Mouse (Mus musculus) CH12.LX (cell line): Measurements from ENCODE around the gene Commd8.

Experiments used
- BHLHE40 ChIP-seq: IDR thresholded peaks from 2 replicates; pipeline ENCODE4 v1.6.1; 2011; ENCODE audit warnings: mild to moderate bottlenecking, low read depth, low read length, improper control_type of control experiment
- CHD1 ChIP-seq: IDR thresholded peaks from 2 replicates; pipeline ENCODE4 v1.6.1; 2012; ENCODE audit warnings: low read depth, low read length, improper control_type of control experiment, inconsistent platforms
- CHD2 ChIP-seq: IDR thresholded peaks from 2 replicates; pipeline ENCODE4 v1.6.1; 2011; ENCODE audit warnings: low read length, improper control_type of control experiment
- CTCF ChIP-seq, 2 experiments: IDR thresholded peaks in 1 of 2; conservative IDR thresholded peaks in 1 of 2; 2 replicates each; pipeline ENCODE4 v1.5.1; 2011 to 2012; ENCODE audit warnings: low read depth in 2 of 2, low read length in 2 of 2, improper control_type of control experiment in 1 of 2, inconsistent platforms in 1 of 2, mild to moderate bottlenecking in 1 of 2, moderate library complexity in 1 of 2
- EP300 ChIP-seq: IDR thresholded peaks from 2 replicates; pipeline ENCODE4 v1.6.1; 2011; ENCODE audit warnings: low read length, improper control_type of control experiment
- ETS1 ChIP-seq: conservative IDR thresholded peaks from 2 replicates; pipeline ENCODE4 v1.6.1; 2012; ENCODE audit warnings: low read depth, mild to moderate bottlenecking, inconsistent platforms, low read length, improper control_type of control experiment, moderate library complexity
- HCFC1 ChIP-seq: IDR thresholded peaks from 2 replicates; pipeline ENCODE4 v1.6.1; 2012; ENCODE audit warnings: low read depth, mild to moderate bottlenecking, inconsistent platforms, low read length, improper control_type of control experiment
- IRF4 ChIP-seq: IDR thresholded peaks from 2 replicates; pipeline ENCODE4 v1.6.1; 2014; ENCODE audit warnings: low read depth, mild to moderate bottlenecking, inconsistent platforms, low read length, improper control_type of control experiment
- KAT2A ChIP-seq: IDR thresholded peaks from 2 replicates; pipeline ENCODE4 v1.6.1; 2012; ENCODE audit warnings: low read length, improper control_type of control experiment, inconsistent platforms; ENCODE audit not compliant: insufficient replicate concordance
- MEF2A ChIP-seq: IDR thresholded peaks from 2 replicates; pipeline ENCODE4 v1.6.1; 2014; ENCODE audit warnings: low read depth, mild to moderate bottlenecking, inconsistent platforms, low read length, improper control_type of control experiment, borderline replicate concordance
- MXI1 ChIP-seq: IDR thresholded peaks from 2 replicates; pipeline ENCODE4 v1.6.1; 2011; ENCODE audit warnings: mild to moderate bottlenecking, low read depth, low read length, improper control_type of control experiment
- POLR2A ChIP-seq: IDR thresholded peaks from 2 replicates; pipeline ENCODE4 v1.6.1; 2011; ENCODE audit warnings: low read depth, mild to moderate bottlenecking, improper control_type of control experiment, low read length

- no peak for TF ChIP-seq EP300
- no peak for TF ChIP-seq KAT2A
- TF ChIP-seq IRF4, result no peak
- no peak for TF ChIP-seq CTCF (conservative IDR thresholded peaks at IDR 0.05 in 1 of 2, IDR thresholded peaks at IDR 0.05 in 1 of 2; ENCODE audit: low read depth in 2 of 2, low read length in 2 of 2)
- TF ChIP-seq HCFC1, result no peak
- TF ChIP-seq CHD1, result no peak
- no peak for TF ChIP-seq POLR2A
- TF ChIP-seq BHLHE40, result no peak
- TF ChIP-seq MXI1, result no peak
- TF ChIP-seq CHD2, result no peak
- no peak for TF ChIP-seq ETS1
- no peak for TF ChIP-seq MEF2A
Observed at GRCm38 (mm10) chr5:72191154-72191553, 23.2 kb upstream of the Commd8 start.
